Mouse (Mus musculus) forebrain, embryonic 14.5 days (tissue): Measurements from ENCODE around the gene Kif20b. TPM values are rescaled to one million over a fixed set of nuclear protein-coding genes. Genes with fewer than 3 reads are reported as not detected.

Source experiments
- ATAC-seq: fragments of 200-750 bp; cut with Nextera tagmentation; 2 replicates; pipeline ENCODE4 v1.8.0; 2017; ENCODE audit warnings: mild to moderate bottlenecking, moderate library complexity
- DNase-seq: peaks from one replicate; pipeline ENCODE4 v3.0.0-alpha.2; 2015; ENCODE audit warnings: low spot score
- H3K27ac ChIP-seq: fragments of 300-500 bp; sonication (generic); 2 replicates; pipeline ENCODE4 v1.5.1; 2014; ENCODE audit warnings: low read depth, mild to moderate bottlenecking, control low read depth, low read length, moderate library complexity
- H3K27me3 ChIP-seq: fragments of 300-500 bp; sonication (generic); replicated peaks from 2 replicates; pipeline ENCODE4 v1.6.1; 2014; ENCODE audit warnings: low read length, control low read depth, mixed read lengths; ENCODE audit not compliant: control insufficient read depth, insufficient read depth
- H3K36me3 ChIP-seq: fragments of 300-500 bp; sonication (generic); 2 replicates; pipeline ENCODE4 v1.6.1; 2014; ENCODE audit warnings: low read length, control low read depth; ENCODE audit not compliant: control insufficient read depth, insufficient read depth
- H3K4me1 ChIP-seq: fragments of 300-500 bp; sonication (generic); 2 replicates; pipeline ENCODE4 v1.6.1; 2014; ENCODE audit warnings: antibody characterized with exemption, low read length, control low read depth; ENCODE audit not compliant: control insufficient read depth, insufficient read depth
- H3K4me2 ChIP-seq: fragments of 300-500 bp; sonication (generic); 2 replicates; pipeline ENCODE4 v1.6.1; 2014; ENCODE audit warnings: mild to moderate bottlenecking, control low read depth, low read length
- H3K4me3 ChIP-seq: fragments of 300-500 bp; sonication (generic); 2 replicates; pipeline ENCODE4 v1.5.1; 2014; ENCODE audit warnings: low read depth, low read length, control low read depth
- H3K9ac ChIP-seq: fragments of 300-500 bp; sonication (generic); 2 replicates; pipeline ENCODE4 v1.6.1; 2014; ENCODE audit warnings: mild to moderate bottlenecking, low read length, control low read depth, moderate library complexity
- H3K9me3 ChIP-seq: fragments of 300-500 bp; sonication (generic); replicated peaks from 2 replicates; pipeline ENCODE4 v1.6.1; 2016; ENCODE audit warnings: low read length, control low read depth, mixed read lengths; ENCODE audit not compliant: control insufficient read depth
- WGBS: fragments of 180-500 bp; shearing (Covaris S2); extraction: QIAGEN DNeasy Blood & Tissue Kit; methylation state at CpG from one replicate; pipeline ENCODE4 v1.1.7; 2014; 5-methylcytosine and 5-hydroxymethylcytosine counted together
- polyA plus RNA-seq: library from polyadenylated mRNA; unstranded; fragments of >200 nt; fragmentation: Nextera tagmentation; extraction: Ambion mirVana; gene quantifications from 2 replicates; pipeline ENCODE4 v1.2.1, GENCODE M21; 2014

Gene Kif20b
- 30.8 and 32.9 TPM in 2 replicates for polyA plus RNA-seq

DNA sequence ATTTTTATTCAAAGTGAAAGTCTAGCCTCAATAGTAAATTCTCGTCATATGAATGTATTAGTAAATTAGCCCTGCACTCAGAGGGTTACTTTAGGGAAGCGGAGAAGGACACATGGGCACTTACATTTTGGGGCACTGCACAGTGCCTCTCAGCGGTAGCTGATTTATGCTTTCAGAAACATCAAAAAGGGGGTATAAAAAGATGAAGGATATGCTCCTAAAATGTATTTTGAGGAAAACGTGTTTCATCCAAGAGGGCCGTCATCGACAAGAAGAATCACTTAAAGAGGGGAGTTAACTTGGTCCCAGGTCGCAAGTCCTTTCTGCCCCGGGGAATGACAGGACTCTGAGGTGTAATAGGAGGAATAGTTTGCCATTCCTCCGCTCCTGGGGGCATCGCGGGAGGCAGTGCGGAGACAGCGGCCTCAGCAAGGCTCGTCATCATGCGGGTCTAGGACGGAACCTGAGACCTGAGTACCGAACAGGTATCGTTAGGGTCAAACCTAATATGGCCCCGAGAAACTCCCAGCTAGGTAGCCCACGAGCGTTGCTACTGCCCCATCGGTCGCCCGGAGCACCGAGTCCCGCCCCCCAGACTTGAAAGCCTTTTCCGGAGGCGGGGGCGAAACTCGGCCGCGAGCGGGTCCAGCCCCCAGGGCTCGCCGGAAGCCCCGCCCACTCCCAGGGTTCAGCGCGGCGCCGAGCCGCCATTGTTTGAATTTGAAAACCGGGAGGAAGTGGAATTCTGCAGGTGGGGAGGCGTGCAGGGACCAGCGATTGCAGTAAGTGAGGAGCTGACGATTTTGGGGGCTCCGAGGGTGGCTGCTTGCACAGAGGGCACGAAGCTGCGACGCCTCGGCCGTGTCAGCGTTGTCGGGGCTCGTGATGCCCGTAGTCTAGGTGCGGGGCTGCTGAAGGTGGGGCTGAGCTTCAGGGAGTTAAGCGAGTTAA, at the start of gene Kif20b:
Gene Kif20b (plus strand): TSS at position 710 of the 951 bp plus-strand sequence.
- Histone ChIP-seq H3K27ac (peak within 1 kb of the TSS; percentile 40; the same call in 1 of the 2 replicates), H3K9me3 (no peaks in the 10 kb centered on the region), H3K9ac (peak within 1 kb of the TSS; percentile 70), H3K36me3 (0 out of 2 replicates have a peak, but pooled peaks cover 4% of the 10 kb centered on the region), H3K4me2 (peak within 1 kb of the TSS; percentile 56), H3K4me3 (peak within 1 kb of the TSS; percentile 78), H3K4me1 (no peaks in the 10 kb centered on the region), H3K27me3 (no peaks in the 10 kb centered on the region)
- peak; percentile 94 for DNase-seq
- peak; percentile 96 for ATAC-seq
- under 1% methylated on average over 57 of the region's 57 CpGs for WGBS

DNA sequence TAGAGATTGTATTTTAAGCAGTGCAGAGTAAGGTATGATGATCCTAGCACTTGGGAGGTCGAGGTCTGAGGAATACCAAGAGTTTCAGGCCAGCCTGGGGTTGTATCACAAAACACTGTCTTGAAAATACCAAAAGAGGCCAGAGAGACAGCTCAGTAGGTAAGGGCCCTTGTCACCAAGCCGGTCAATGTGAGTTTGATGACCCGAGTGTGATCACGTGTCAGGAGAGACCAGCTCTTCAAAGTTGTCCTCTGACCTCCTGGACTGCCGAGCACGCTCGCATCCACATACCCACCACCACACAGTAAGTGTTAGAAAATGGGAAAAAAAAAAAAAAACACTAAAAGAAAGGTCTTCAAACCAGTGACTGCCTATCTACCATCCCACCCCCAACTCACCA, 45.5 kb upstream of the Kif20b start:
- Histone ChIP-seq H3K4me2 (peak overlapping the region; percentile 79; the same call in 1 of the 2 replicates), H3K9ac (no peak overlapping the region), H3K9me3 (no peaks in the 10 kb centered on the region), H3K27me3 (no peaks in the 10 kb centered on the region), H3K4me1 (peaks cover 2% of the 10 kb centered on the region; the same call in 1 of the 2 replicates), H3K4me3 (peak overlapping the region; percentile 91; the same call in 1 of the 2 replicates), H3K36me3 (no peaks in the 10 kb centered on the region), H3K27ac (no peak overlapping the region)
- no peak for ATAC-seq
- WGBS: 81% methylated on average over 7 of the region's 7 CpGs
- DNase-seq: no peak

DNA sequence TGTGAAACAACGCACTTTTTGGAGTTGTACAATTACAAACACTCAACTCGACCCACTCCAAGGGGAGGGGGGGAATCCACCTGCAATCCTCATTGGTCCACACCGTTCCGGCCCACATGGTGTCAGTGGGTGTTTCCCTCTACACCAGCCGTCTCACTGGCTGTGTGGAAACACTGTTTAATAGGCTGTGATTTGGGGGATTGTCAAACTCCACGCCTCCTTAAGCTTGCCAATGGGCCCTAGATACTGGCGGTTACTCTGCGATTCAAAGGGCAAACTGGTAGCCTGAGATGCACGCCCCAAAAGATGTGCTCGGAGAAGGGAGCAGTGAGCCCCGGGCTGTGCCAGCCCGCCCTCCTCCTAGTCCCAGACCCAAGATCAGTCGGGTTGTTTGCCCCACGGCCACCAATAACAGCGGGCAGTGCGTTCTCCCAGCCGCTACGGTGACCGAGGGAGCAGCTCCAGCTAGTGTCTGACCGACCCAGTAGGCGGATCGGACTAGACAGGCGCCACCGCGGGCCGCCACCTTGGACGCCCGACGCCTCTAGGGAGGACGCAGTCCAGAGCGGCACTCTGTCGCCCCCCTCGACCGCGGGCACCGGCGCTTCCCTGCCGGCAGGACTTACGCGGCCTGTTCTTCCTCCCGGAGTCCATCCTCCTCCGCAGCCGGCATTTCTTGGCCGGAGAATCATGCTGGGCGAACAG, 44.1 kb upstream of the Kif20b start:
- no peaks in the 10 kb centered on the region for H3K27me3 ChIP-seq
- DNase-seq (peak; percentile 97), ATAC-seq (peak; percentile 96)
- H3K4me1 ChIP-seq: peaks cover 2% of the 10 kb centered on the region; the same call in 1 of the 2 replicates
- peak overlapping the region; percentile 91 for H3K4me3 ChIP-seq
- peak overlapping the region; percentile 79 for H3K4me2 ChIP-seq
- peak overlapping the region; percentile 98 for H3K27ac ChIP-seq
- H3K9me3 ChIP-seq: no peaks in the 10 kb centered on the region
- peak overlapping the region; percentile 97 for H3K9ac ChIP-seq
- no peaks in the 10 kb centered on the region for H3K36me3 ChIP-seq
- under 1% methylated on average over 44 of the region's 45 CpGs for WGBS

DNA sequence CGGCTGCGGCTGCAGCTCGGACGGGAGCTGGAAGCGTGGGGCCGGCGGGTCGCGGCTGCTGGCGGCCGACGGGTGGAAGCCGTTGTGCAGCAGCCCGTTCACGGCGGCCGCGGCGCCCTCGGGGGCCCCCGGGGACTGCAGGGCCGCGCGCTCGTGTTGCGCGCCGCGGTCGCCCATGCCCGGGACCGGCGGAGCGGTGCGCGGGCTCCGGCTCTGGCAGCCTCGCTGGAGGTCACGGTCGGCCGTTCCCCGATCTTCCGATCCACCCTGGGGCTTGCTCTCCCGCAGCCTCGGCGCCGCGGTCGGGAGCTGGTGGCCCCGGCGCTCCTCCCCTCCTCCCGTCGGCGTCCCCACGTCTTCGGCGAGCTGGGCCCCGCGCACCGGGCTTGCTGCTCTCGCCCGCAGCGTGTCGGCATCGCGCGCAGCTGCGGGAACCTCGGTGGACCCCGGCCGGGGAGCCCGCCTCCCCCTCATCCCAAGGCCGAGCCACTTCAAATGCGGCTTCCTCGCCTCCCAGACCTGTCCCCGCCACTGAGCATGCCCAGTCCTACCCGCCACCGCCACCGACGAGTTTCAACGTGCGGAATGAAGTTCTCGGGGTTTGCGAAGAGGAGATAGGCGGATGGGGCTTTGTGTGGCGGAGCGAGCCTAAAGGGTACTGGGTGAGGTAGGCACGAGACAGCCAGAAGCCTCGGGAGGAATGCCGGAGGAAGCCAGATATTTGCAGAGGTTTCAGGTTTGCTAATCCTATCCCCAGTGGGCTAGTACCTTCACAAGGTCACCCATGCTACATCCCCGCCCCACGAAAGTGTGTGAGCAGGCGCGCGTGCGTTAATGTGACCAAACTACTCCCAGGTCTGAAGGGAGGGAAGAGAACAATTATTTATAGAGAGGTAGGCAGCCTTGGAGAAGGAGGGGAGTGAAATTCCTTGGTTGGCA, 43.3 kb upstream of the Kif20b start, which contains the start of gene Pank1:
Gene Pank1 (minus strand): TSS at position 853 of the 939 bp plus-strand sequence.
- H3K4me1 ChIP-seq: peaks cover 2% of the 10 kb centered on the region; the same call in 1 of the 2 replicates
- peak within 1 kb of the TSS; percentile 98 for H3K27ac ChIP-seq
- H3K9me3 ChIP-seq: no peaks in the 10 kb centered on the region
- DNase-seq (peak; percentile 79), ATAC-seq (peak; percentile 66)
- peak within 1 kb of the TSS; percentile 97 for H3K9ac ChIP-seq
- H3K27me3 ChIP-seq: no peaks in the 10 kb centered on the region
- under 1% methylated on average over 73 of the region's 96 CpGs for WGBS
- peak within 1 kb of the TSS; percentile 79 for H3K4me2 ChIP-seq
- no peaks in the 10 kb centered on the region for H3K36me3 ChIP-seq
- H3K4me3 ChIP-seq: peak within 1 kb of the TSS; percentile 91

DNA sequence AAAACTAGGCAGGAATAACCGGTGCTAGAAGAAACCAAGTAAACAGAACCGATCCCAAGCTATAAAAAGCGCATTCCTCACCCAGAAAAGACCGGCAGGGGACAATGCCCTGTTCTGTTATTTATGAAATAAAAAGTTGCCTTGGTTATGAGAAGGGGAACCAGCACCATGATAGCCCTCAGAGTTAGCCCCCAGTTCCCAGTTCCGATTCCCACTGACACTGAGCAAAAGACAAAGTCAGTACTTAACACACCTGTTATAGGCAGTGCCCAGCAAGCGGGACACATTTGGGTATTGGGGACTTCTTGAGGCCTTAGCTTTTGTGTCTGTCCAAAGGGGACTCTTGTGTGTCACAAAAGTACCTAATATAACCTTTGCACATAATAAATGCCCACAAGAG, 42.5 kb upstream of the Kif20b start:
- Histone ChIP-seq H3K27me3 (no peaks in the 10 kb centered on the region), H3K4me2 (peak overlapping the region; percentile 79), H3K9ac (peak overlapping the region; percentile 97), H3K36me3 (no peaks in the 10 kb centered on the region), H3K4me3 (peak overlapping the region; percentile 91), H3K4me1 (peaks cover 2% of the 10 kb centered on the region; the same call in 1 of the 2 replicates), H3K9me3 (no peaks in the 10 kb centered on the region), H3K27ac (peak overlapping the region; percentile 98)
- DNase-seq (no peak), ATAC-seq (no peak)
- WGBS: 18% methylated on average over 6 of the region's 6 CpGs

DNA sequence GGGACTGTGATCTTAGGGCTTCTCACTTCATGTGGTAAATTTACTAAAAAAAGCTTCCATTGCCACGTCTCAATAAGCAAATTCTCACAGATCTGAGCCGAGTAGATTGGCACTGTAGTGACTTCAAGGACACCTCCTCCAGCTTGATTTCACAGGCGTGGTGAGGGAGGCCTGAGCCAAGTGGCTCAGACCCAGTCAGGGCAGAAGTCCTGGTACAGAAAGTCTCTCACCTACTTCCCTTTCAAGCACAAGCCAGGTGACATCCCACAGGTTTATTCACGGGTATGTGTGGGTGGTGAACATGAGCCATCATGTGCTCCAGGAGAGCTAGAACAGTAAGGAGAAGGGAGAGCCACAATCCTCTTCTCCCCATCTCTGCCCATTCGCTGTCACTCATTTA, 41.0 kb upstream of the Kif20b start:
- Histone ChIP-seq H3K27ac (no peak overlapping the region), H3K4me1 (peaks cover 2% of the 10 kb centered on the region; the same call in 1 of the 2 replicates), H3K27me3 (no peaks in the 10 kb centered on the region), H3K4me2 (no peak overlapping the region), H3K4me3 (no peak overlapping the region), H3K36me3 (no peaks in the 10 kb centered on the region), H3K9ac (no peak overlapping the region), H3K9me3 (no peaks in the 10 kb centered on the region)
- DNase-seq (no peak), ATAC-seq (no peak)
- 81% methylated on average over 5 of the region's 5 CpGs for WGBS

DNA sequence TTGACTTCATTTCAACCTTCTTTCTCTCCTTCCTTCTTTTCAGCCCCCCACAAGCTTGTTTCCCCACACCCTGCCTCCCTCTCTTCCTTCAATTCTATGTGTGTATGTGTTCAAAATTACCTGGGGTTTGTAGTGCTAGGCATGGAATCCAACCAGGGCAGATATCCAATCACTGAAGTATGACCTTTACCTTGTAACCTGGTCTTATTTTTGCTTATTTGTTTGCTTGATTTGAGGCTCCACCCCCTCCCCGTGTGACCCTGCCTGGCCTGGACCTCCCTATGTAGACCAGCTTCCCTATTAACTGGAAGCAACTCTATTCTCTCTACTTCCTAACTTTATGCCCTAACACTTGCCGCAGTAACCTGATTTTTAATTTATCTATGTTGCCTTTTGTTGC, 39.7 kb upstream of the Kif20b start:
- WGBS: 88% methylated on average over 2 of the region's 2 CpGs
- ATAC-seq (no peak), DNase-seq (no peak)
- H3K4me2 ChIP-seq: no peak overlapping the region
- H3K27me3 ChIP-seq: no peaks in the 10 kb centered on the region
- H3K27ac ChIP-seq: no peak overlapping the region
- H3K9me3 ChIP-seq: no peaks in the 10 kb centered on the region
- H3K4me1 ChIP-seq: peaks cover 1% of the 10 kb centered on the region; the same call in 1 of the 2 replicates
- H3K36me3 ChIP-seq: no peaks in the 10 kb centered on the region
- H3K9ac ChIP-seq: no peak overlapping the region
- H3K4me3 ChIP-seq: no peak overlapping the region
